Mouse (Mus musculus) testis, adult 2 months (tissue): ENCODE results near the gene Dock10.

Experiments
- CTCF ChIP-seq: fragments of 200-500 bp; IDR thresholded peaks from 2 replicates; pipeline ENCODE4 v1.5.1; 2012; ENCODE audit warnings: low read depth, mild to moderate bottlenecking, inconsistent platforms, low read length, moderate library complexity; ENCODE audit not compliant: control insufficient read depth, insufficient read depth, insufficient replicate concordance
- POLR2A ChIP-seq: fragments of 200-500 bp; IDR thresholded peaks from 2 replicates; pipeline ENCODE4 v1.6.1; 2012; ENCODE audit warnings: low read depth, mild to moderate bottlenecking, inconsistent platforms, low read length, moderate library complexity; ENCODE audit not compliant: control insufficient read depth

GRCm38 (mm10) chr1:80659465-80660245, 98.7 kb downstream of the Dock10 start:
- TF ChIP-seq POLR2A (no peak), CTCF (no peak)
